Mouse (Mus musculus) C2C12 (cell line): ENCODE measurements at regions not wholly inside any gene's neighbourhood (a gene's known extent, or its start where the extent isn't known, plus 50 kb on each side); places are given as distances from the start of the nearest gene placed in this dataset.

Experiments used
- H3K27me3 ChIP-seq: one replicate; pipeline ENCODE4 v1.6.1; 2011; ENCODE audit not compliant: control insufficient read depth, insufficient read depth, insufficient read length
- H3K36me3 ChIP-seq: one replicate; pipeline ENCODE4 v1.6.1; 2011; ENCODE audit not compliant: control insufficient read depth, insufficient read depth
- H3K4me3 ChIP-seq: one replicate; pipeline ENCODE4 v1.5.1; 2011; ENCODE audit warnings: mild to moderate bottlenecking, control low read depth; ENCODE audit not compliant: poor library complexity, insufficient read depth, severe bottlenecking
- H3K79me2 ChIP-seq: one replicate; pipeline ENCODE4 v1.6.1; 2011; ENCODE audit not compliant: control insufficient read depth, insufficient read depth
- H3K79me3 ChIP-seq: one replicate; pipeline ENCODE4 v1.6.1; 2011; ENCODE audit warnings: low read depth, control low read depth
- H3ac ChIP-seq: one replicate; pipeline ENCODE3; 2011; ENCODE audit warnings: low read depth; ENCODE audit not compliant: control insufficient read depth, insufficient read length
- CEBPB ChIP-seq: IDR thresholded peaks from one replicate; pipeline ENCODE4 v1.6.1; 2011; ENCODE audit warnings: low read depth, mild to moderate bottlenecking, control low read depth, moderate library complexity
- CTCF ChIP-seq: IDR thresholded peaks from one replicate; pipeline ENCODE4 v1.5.1; 2011; ENCODE audit not compliant: control insufficient read depth, insufficient read depth, insufficient read length
- FOSL1 ChIP-seq: IDR thresholded peaks from one replicate; pipeline ENCODE4 v1.8.0; 2011; ENCODE audit warnings: mild to moderate bottlenecking, low read length; ENCODE audit not compliant: poor library complexity, insufficient read depth, severe bottlenecking
- MAX ChIP-seq: IDR thresholded peaks from one replicate; pipeline ENCODE4 v1.6.1; 2011; ENCODE audit warnings: mild to moderate bottlenecking, control low read depth
- MYOD1 ChIP-seq: IDR thresholded peaks from one replicate; pipeline ENCODE4 v1.6.1; 2011; ENCODE audit warnings: low read depth; ENCODE audit not compliant: control insufficient read depth, insufficient read length
- MYOG ChIP-seq: IDR thresholded peaks from one replicate; pipeline ENCODE4 v1.6.1; 2011; ENCODE audit not compliant: control insufficient read depth, insufficient read length; ENCODE audit errors: extremely low read depth
- USF1 ChIP-seq: IDR thresholded peaks from one replicate; pipeline ENCODE4 v1.6.1; 2011; ENCODE audit warnings: low read depth, mild to moderate bottlenecking, control low read depth, moderate library complexity

GRCm38 (mm10) chr2:45171520-45172173 is 54.5 kb upstream of the Zeb2 start:
- Histone ChIP-seq H3K4me3 (no peak overlapping the region), H3K27me3 (no peaks in the 10 kb centered on the region), H3ac (no peak overlapping the region), H3K36me3 (no peaks in the 10 kb centered on the region), H3K79me3 (no peaks in the 10 kb centered on the region), H3K79me2 (no peaks in the 10 kb centered on the region)
- no peak for TF ChIP-seq MAX
- TF ChIP-seq MYOD1 = no peak
- TF ChIP-seq FOSL1 = no peak
- TF ChIP-seq MYOG = no peak
- TF ChIP-seq USF1 = no peak
- no peak for TF ChIP-seq CEBPB
- no peak for TF ChIP-seq CTCF

GRCm38 (mm10) chr2:45170272-45170671 is 53.1 kb upstream of the Zeb2 start:
- Histone ChIP-seq H3ac (no peak overlapping the region), H3K27me3 (no peaks in the 10 kb centered on the region), H3K4me3 (no peak overlapping the region), H3K79me3 (no peaks in the 10 kb centered on the region), H3K36me3 (no peaks in the 10 kb centered on the region), H3K79me2 (no peaks in the 10 kb centered on the region)
- TF ChIP-seq CEBPB = no peak
- no peak for TF ChIP-seq USF1

- H3ac ChIP-seq = no peak overlapping the region
- no peaks in the 10 kb centered on the region for H3K79me3 ChIP-seq
- TF ChIP-seq USF1 (no peak), MAX (no peak), CEBPB (no peak), CTCF (no peak), MYOD1 (no peak), MYOG (no peak), FOSL1 (no peak)
- H3K27me3 ChIP-seq = no peaks in the 10 kb centered on the region
- H3K4me3 ChIP-seq = no peak overlapping the region
- no peaks in the 10 kb centered on the region for H3K36me3 ChIP-seq
- no peaks in the 10 kb centered on the region for H3K79me2 ChIP-seq
Measured at GRCm38 (mm10) chr2:45169429-45170070, 52.4 kb upstream of the Zeb2 start.

GRCm38 (mm10) chr2:45168606-45169005 is 51.4 kb upstream of the Zeb2 start:
- H3K36me3 ChIP-seq = no peaks in the 10 kb centered on the region
- H3K79me3 ChIP-seq = no peaks in the 10 kb centered on the region
- no peak overlapping the region for H3ac ChIP-seq
- TF ChIP-seq CTCF = no peak
- TF ChIP-seq MAX = no peak
- TF ChIP-seq MYOG = no peak
- H3K79me2 ChIP-seq = no peaks in the 10 kb centered on the region
- H3K4me3 ChIP-seq = no peak overlapping the region
- H3K27me3 ChIP-seq = no peaks in the 10 kb centered on the region
